ENCODE assay signal across 8 mouse cellular contexts in the genomic region with DNA sequence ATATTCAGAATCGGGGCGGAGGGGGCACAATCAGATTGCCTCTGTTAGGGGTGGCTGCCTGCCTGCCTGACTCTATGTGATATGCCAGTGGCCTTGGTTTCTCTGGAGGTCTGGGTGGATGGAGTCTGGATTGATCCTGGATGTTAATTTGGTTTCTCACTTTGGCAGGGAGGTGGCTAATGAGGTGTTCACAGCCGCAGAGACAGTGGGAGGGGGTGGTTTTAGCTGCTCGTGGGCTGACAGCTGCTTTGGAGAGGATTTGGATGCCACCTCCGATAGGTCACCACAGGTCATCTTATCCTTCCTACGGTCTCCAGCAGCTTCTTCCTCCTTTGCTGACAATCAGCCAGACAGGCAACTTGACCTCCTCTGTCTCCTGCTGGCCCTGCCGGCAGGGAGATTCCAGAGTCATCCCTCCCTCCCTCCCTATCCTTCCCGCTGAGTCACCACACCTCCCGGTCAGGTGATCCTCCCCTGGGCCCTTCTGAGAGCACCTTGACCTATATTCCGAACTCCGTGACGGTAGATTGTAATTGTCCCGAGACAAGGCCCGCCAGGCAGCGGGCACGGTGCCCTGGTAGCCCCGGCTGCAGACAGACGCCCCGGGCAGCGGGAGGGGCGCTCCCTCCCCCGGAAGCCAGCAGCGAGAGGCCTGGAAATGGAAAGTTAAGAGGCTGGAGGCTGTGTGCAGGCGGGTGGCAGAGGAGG. TPM values are rescaled to one million over a fixed set of nuclear protein-coding genes. Genes with fewer than 3 reads are reported as not detected.
DNase-seq lines count a peak whose midpoint lies in the region; ATAC-seq and TF ChIP-seq lines count a peak whose summit lies in the region.

No protein-coding gene starts in this region.

- no peaks in the 10 kb centered on the region for H3K27me3 ChIP-seq in ES-Bruce4 (ENCODE audit: control insufficient read depth, insufficient read depth, low read length, poor library complexity, severe bottlenecking)
- no peaks in the 10 kb centered on the region for H3K27me3 ChIP-seq in lung, embryonic 15.5 days
- H3K27me3 ChIP-seq in thymus, adult 2 months (ENCODE audit: control insufficient read depth, insufficient read depth, low read length) = no peaks in the 10 kb centered on the region

- peak; percentile 91 for TF ChIP-seq EP300 in ES-Bruce4 (IDR thresholded peaks at IDR 0.05; ENCODE audit: insufficient read depth, low read depth, low read length)

- 2% methylated on average over 24 of the region's 24 CpGs for WGBS in lung, embryonic 15.5 days
- WGBS in thymus, adult 2 months = 2% methylated on average over 23 of the region's 24 CpGs

- H3K4me1 ChIP-seq in ES-Bruce4 (ENCODE audit: control insufficient read depth, insufficient read depth, low read length) = no peaks in the 10 kb centered on the region
- H3K4me1 ChIP-seq in lung, embryonic 15.5 days = peaks cover 24% of the 10 kb centered on the region
- H3K4me1 ChIP-seq in thymus, adult 2 months (replicated peaks; ENCODE audit: control insufficient read depth, insufficient read depth, low read length) = peaks cover 14% of the 10 kb centered on the region

- peak; percentile 69 to 78 for DNase-seq in cerebellum, adult 18-20 months
- DNase-seq in layer of hippocampus, adult 8-10 months (ENCODE audit: low spot score in 2 of 2) = peak; percentile 63 to 70
- DNase-seq in ovary, postnatal 10 days (ENCODE audit: low spot score) = peak; percentile 49
- peak; percentile 75 for DNase-seq in thymus, adult 2 months

- no peak for TF ChIP-seq POLR2A in ES-Bruce4 (IDR thresholded peaks at IDR 0.05; ENCODE audit: insufficient read depth, low read length)
- no peak for TF ChIP-seq POLR2A in thymus, adult 2 months (IDR thresholded peaks at IDR 0.05; ENCODE audit: control insufficient read depth, extremely low read depth, insufficient read depth, low read length, poor library complexity)

- peak overlapping the region; percentile 31 for H3K4me3 ChIP-seq in ES-Bruce4 (ENCODE audit: low read depth, low read length)
- peak overlapping the region; percentile 47 for H3K4me3 ChIP-seq in lung, embryonic 15.5 days
- peak overlapping the region; percentile 55 for H3K4me3 ChIP-seq in thymus, adult 2 months (ENCODE audit: control insufficient read depth, insufficient read depth, low read length)

- no peaks in the 10 kb centered on the region for H3K9me3 ChIP-seq in ES-Bruce4 (replicated peaks; ENCODE audit: control insufficient read depth, insufficient read depth, low read length, poor library complexity, severe bottlenecking)
- H3K9me3 ChIP-seq in lung, embryonic 15.5 days = no peaks in the 10 kb centered on the region

- peak overlapping the region; percentile 83 for H3K4me2 ChIP-seq in lung, embryonic 15.5 days

- ATAC-seq in frontal cortex, adult (ENCODE audit: low TSS enrichment) = peak; percentile 76
- peak; percentile 42 to 59 for ATAC-seq in hematopoietic stem cell, adult 5-6 weeks (replicated peaks in 1 of 2; ENCODE audit: insufficient read depth in 1 of 2, low FRiP score in 2 of 2, low TSS enrichment in 1 of 2, low read depth in 1 of 2, poor library complexity in 2 of 2, severe bottlenecking in 2 of 2)
- peak; percentile 60 for ATAC-seq in lung, embryonic 15.5 days (ENCODE audit: borderline replicate concordance, extremely low read depth, low FRiP score, low TSS enrichment)

- peak overlapping the region; percentile 51 for H3K9ac ChIP-seq in ES-Bruce4 (ENCODE audit: low read depth, poor library complexity, severe bottlenecking)
- H3K9ac ChIP-seq in lung, embryonic 15.5 days = peak overlapping the region; percentile 49

- TF ChIP-seq CTCF in ES-Bruce4 (IDR thresholded peaks at IDR 0.05; ENCODE audit: low read depth, low read length) = no peak
- no peak for TF ChIP-seq CTCF in thymus, adult 2 months (IDR thresholded peaks at IDR 0.05; ENCODE audit: borderline replicate concordance, control insufficient read depth, extremely low read depth, insufficient read depth, low read length, poor library complexity)

- 0 out of 2 replicates have a peak, but pooled peaks cover 2% of the 10 kb centered on the region for H3K36me3 ChIP-seq in ES-Bruce4 (ENCODE audit: control insufficient read depth, insufficient read depth, low read length, poor library complexity, severe bottlenecking)
- no peaks in the 10 kb centered on the region for H3K36me3 ChIP-seq in lung, embryonic 15.5 days
- no peaks in the 10 kb centered on the region for H3K36me3 ChIP-seq in thymus, adult 2 months (ENCODE audit: control insufficient read depth, insufficient read depth, low read length)

- H3K27ac ChIP-seq in ES-Bruce4 (ENCODE audit: insufficient read depth, low read length) = peak overlapping the region; percentile 42
- peak overlapping the region; percentile 63 for H3K27ac ChIP-seq in lung, embryonic 15.5 days
- no peak overlapping the region for H3K27ac ChIP-seq in thymus, adult 2 months (ENCODE audit: control insufficient read depth, insufficient read depth, low read length)

RNA-seq across cellular contexts. Expression of gene Chd9, which starts 48.7 kb away (rescaled TPM):
- 67.7 and 71.6 TPM in 2 replicates for polyA plus RNA-seq in ES-Bruce4 (2011; ENCODE audit: insufficient read depth, insufficient read length, low read depth, missing spikeins)
- total RNA-seq in hematopoietic stem cell, adult 5-6 weeks (2017) = 82.6 and 103 TPM in 2 replicates
- total RNA-seq in layer of hippocampus, adult 8-10 months (2022) = 100 to 1,000 TPM; 240 to 270 (median 254) TPM
- polyA plus RNA-seq in lung, embryonic 15.5 days (2015; fragmentation: Nextera tagmentation; extraction: Ambion mirVana) = 73.3 and 81.9 TPM in 2 replicates
- polyA plus RNA-seq in thymus, adult 2 months (2012; rRNA removed) = 104 and 127 TPM in 2 replicates

RNA-seq across cellular contexts. Expression of gene Gm19935, which starts 59.7 kb away (rescaled TPM):
- polyA plus RNA-seq in ES-Bruce4 (2011; ENCODE audit: insufficient read depth, insufficient read length, low read depth, missing spikeins) = not detected in 2 replicates
- total RNA-seq in hematopoietic stem cell, adult 5-6 weeks (2017) = not detected in 2 replicates
- total RNA-seq in layer of hippocampus, adult 8-10 months (2022) = 1 to 10 TPM; 2.9 to 3.9 (median 3.7) TPM
- 0.15 and 0.33 TPM in 2 replicates for polyA plus RNA-seq in lung, embryonic 15.5 days (2015; fragmentation: Nextera tagmentation; extraction: Ambion mirVana)
- polyA plus RNA-seq in thymus, adult 2 months (2012; rRNA removed) = 0.27 and 0.34 TPM in 2 replicates
